Mouse (Mus musculus): ENCODE measurements around the gene Themis2. TPM values are rescaled to one million over a fixed set of nuclear protein-coding genes. Genes with fewer than 3 reads are reported as not detected.

Themis2 gene
- polyA plus RNA-seq, 1 experiment from 2014 or later = 1.4 TPM

- peaks cover 6% of the 10 kb centered on the region; the same call in 1 of the 2 replicates for H3K9me3 ChIP-seq (ENCODE audit: control insufficient read depth, low read length)
- WGBS = 80% methylated on average over 7 of the region's 7 CpGs
- H3K36me3 ChIP-seq (ENCODE audit: control insufficient read depth, insufficient read depth, low read length) = no peaks in the 10 kb centered on the region
- H3K4me3 ChIP-seq (ENCODE audit: low read length) = no peak overlapping the region
- no peak overlapping the region for H3K9ac ChIP-seq (ENCODE audit: low read depth, low read length)
- no peak for ATAC-seq (ENCODE audit: low FRiP score, low TSS enrichment)
- H3K4me2 ChIP-seq (replicated peaks; ENCODE audit: low read depth, low read length) = no peak overlapping the region
- H3K4me1 ChIP-seq (ENCODE audit: control insufficient read depth, insufficient read depth, low read length) = no peaks in the 10 kb centered on the region
- H3K27ac ChIP-seq (ENCODE audit: low read depth, low read length) = no peak overlapping the region
- H3K27me3 ChIP-seq (ENCODE audit: control insufficient read depth, insufficient read depth, low read length) = no peaks in the 10 kb centered on the region
These were observed 20.2 kb upstream of the Themis2 start for GRCm38 (mm10) chr4:132816404-132816803.

GRCm38 (mm10) chr4:132809621-132810020 lies 13.4 kb upstream of the Themis2 start:
- H3K27ac ChIP-seq (ENCODE audit: low read depth, low read length) = no peak overlapping the region
- no peak overlapping the region for H3K4me2 ChIP-seq (replicated peaks; ENCODE audit: low read depth, low read length)
- H3K9ac ChIP-seq (ENCODE audit: low read depth, low read length) = no peak overlapping the region
- H3K4me1 ChIP-seq (ENCODE audit: control insufficient read depth, insufficient read depth, low read length) = no peaks in the 10 kb centered on the region
- H3K27me3 ChIP-seq (ENCODE audit: control insufficient read depth, insufficient read depth, low read length) = no peaks in the 10 kb centered on the region
- 92% methylated on average over 5 of the region's 5 CpGs for WGBS
- no peak for ATAC-seq (ENCODE audit: low FRiP score, low TSS enrichment)
- H3K9me3 ChIP-seq (ENCODE audit: control insufficient read depth, low read length) = peaks cover 10% of the 10 kb centered on the region
- no peaks in the 10 kb centered on the region for H3K36me3 ChIP-seq (ENCODE audit: control insufficient read depth, insufficient read depth, low read length)
- H3K4me3 ChIP-seq (ENCODE audit: low read length) = no peak overlapping the region

GRCm38 (mm10) chr4:132807771-132808641 lies 11.8 kb upstream of the Themis2 start:
- 71% methylated on average over 5 of the region's 5 CpGs for WGBS

GRCm38 (mm10) chr4:132806620-132807191 lies 10.5 kb upstream of the Themis2 start:
- 89% methylated on average over 7 of the region's 7 CpGs for WGBS
- Histone ChIP-seq H3K27me3 (ENCODE audit: control insufficient read depth, insufficient read depth, low read length) (no peaks in the 10 kb centered on the region), H3K9me3 (ENCODE audit: control insufficient read depth, low read length) (peaks cover 10% of the 10 kb centered on the region), H3K4me1 (ENCODE audit: control insufficient read depth, insufficient read depth, low read length) (no peaks in the 10 kb centered on the region), H3K4me2 (replicated peaks; ENCODE audit: low read depth, low read length) (no peak overlapping the region), H3K36me3 (ENCODE audit: control insufficient read depth, insufficient read depth, low read length) (no peaks in the 10 kb centered on the region), H3K4me3 (ENCODE audit: low read length) (no peak overlapping the region), H3K27ac (ENCODE audit: low read depth, low read length) (no peak overlapping the region), H3K9ac (ENCODE audit: low read depth, low read length) (no peak overlapping the region)
- ATAC-seq (ENCODE audit: low FRiP score, low TSS enrichment) = no peak

More at GRCm38 (mm10) chr4:132807771-132808641, 11.8 kb upstream of the Themis2 start:
- H3K27me3 ChIP-seq (ENCODE audit: control insufficient read depth, insufficient read depth, low read length) = no peaks in the 10 kb centered on the region
- H3K9ac ChIP-seq (ENCODE audit: low read depth, low read length) = no peak overlapping the region
- no peaks in the 10 kb centered on the region for H3K4me1 ChIP-seq (ENCODE audit: control insufficient read depth, insufficient read depth, low read length)
- H3K9me3 ChIP-seq (ENCODE audit: control insufficient read depth, low read length) = peaks cover 10% of the 10 kb centered on the region
- H3K4me3 ChIP-seq (ENCODE audit: low read length) = no peak overlapping the region
- ATAC-seq (ENCODE audit: low FRiP score, low TSS enrichment) = no peak
- no peaks in the 10 kb centered on the region for H3K36me3 ChIP-seq (ENCODE audit: control insufficient read depth, insufficient read depth, low read length)
- no peak overlapping the region for H3K4me2 ChIP-seq (replicated peaks; ENCODE audit: low read depth, low read length)
- H3K27ac ChIP-seq (ENCODE audit: low read depth, low read length) = no peak overlapping the region

- ATAC-seq (ENCODE audit: low FRiP score, low TSS enrichment) = no peak
- H3K36me3 ChIP-seq (ENCODE audit: control insufficient read depth, insufficient read depth, low read length) = no peaks in the 10 kb centered on the region
- peaks cover 4% of the 10 kb centered on the region; the same call in 1 of the 2 replicates for H3K9me3 ChIP-seq (ENCODE audit: control insufficient read depth, low read length)
- no peaks in the 10 kb centered on the region for H3K27me3 ChIP-seq (ENCODE audit: control insufficient read depth, insufficient read depth, low read length)
- H3K27ac ChIP-seq (ENCODE audit: low read depth, low read length) = no peak overlapping the region
- WGBS = 84% methylated on average over 12 of the region's 12 CpGs
- no peak overlapping the region for H3K4me3 ChIP-seq (ENCODE audit: low read length)
- no peak overlapping the region for H3K4me2 ChIP-seq (replicated peaks; ENCODE audit: low read depth, low read length)
- no peak overlapping the region for H3K9ac ChIP-seq (ENCODE audit: low read depth, low read length)
- H3K4me1 ChIP-seq (ENCODE audit: control insufficient read depth, insufficient read depth, low read length) = no peaks in the 10 kb centered on the region
These were observed 9.5 kb upstream of the Themis2 start for GRCm38 (mm10) chr4:132805599-132806197.

- Histone ChIP-seq H3K9ac (ENCODE audit: low read depth, low read length) (no peak overlapping the region), H3K4me1 (ENCODE audit: control insufficient read depth, insufficient read depth, low read length) (no peaks in the 10 kb centered on the region), H3K27ac (ENCODE audit: low read depth, low read length) (no peak overlapping the region), H3K9me3 (ENCODE audit: control insufficient read depth, low read length) (no peaks in the 10 kb centered on the region), H3K4me3 (ENCODE audit: low read length) (no peak overlapping the region), H3K4me2 (replicated peaks; ENCODE audit: low read depth, low read length) (no peak overlapping the region), H3K36me3 (ENCODE audit: control insufficient read depth, insufficient read depth, low read length) (no peaks in the 10 kb centered on the region), H3K27me3 (ENCODE audit: control insufficient read depth, insufficient read depth, low read length) (no peaks in the 10 kb centered on the region)
- ATAC-seq (ENCODE audit: low FRiP score, low TSS enrichment) = no peak
- 86% methylated on average over 5 of the region's 5 CpGs for WGBS
These were observed 9.0 kb upstream of the Themis2 start for GRCm38 (mm10) chr4:132805146-132805545.

GRCm38 (mm10) chr4:132804331-132804730 lies 8.1 kb upstream of the Themis2 start:
- ATAC-seq (ENCODE audit: low FRiP score, low TSS enrichment) = no peak
- H3K4me3 ChIP-seq (ENCODE audit: low read length) = no peak overlapping the region
- H3K9me3 ChIP-seq (ENCODE audit: control insufficient read depth, low read length) = no peaks in the 10 kb centered on the region
- no peaks in the 10 kb centered on the region for H3K36me3 ChIP-seq (ENCODE audit: control insufficient read depth, insufficient read depth, low read length)
- 90% methylated on average over 6 of the region's 6 CpGs for WGBS
- H3K4me1 ChIP-seq (ENCODE audit: control insufficient read depth, insufficient read depth, low read length) = no peaks in the 10 kb centered on the region
- no peak overlapping the region for H3K27ac ChIP-seq (ENCODE audit: low read depth, low read length)
- H3K27me3 ChIP-seq (ENCODE audit: control insufficient read depth, insufficient read depth, low read length) = no peaks in the 10 kb centered on the region
- H3K4me2 ChIP-seq (replicated peaks; ENCODE audit: low read depth, low read length) = no peak overlapping the region
- H3K9ac ChIP-seq (ENCODE audit: low read depth, low read length) = no peak overlapping the region

GRCm38 (mm10) chr4:132803876-132804275 lies 7.7 kb upstream of the Themis2 start:
- 96% methylated on average over 7 of the region's 7 CpGs for WGBS
- H3K27me3 ChIP-seq (ENCODE audit: control insufficient read depth, insufficient read depth, low read length) = no peaks in the 10 kb centered on the region
- no peaks in the 10 kb centered on the region for H3K9me3 ChIP-seq (ENCODE audit: control insufficient read depth, low read length)
- H3K9ac ChIP-seq (ENCODE audit: low read depth, low read length) = no peak overlapping the region
- H3K4me2 ChIP-seq (replicated peaks; ENCODE audit: low read depth, low read length) = no peak overlapping the region
- ATAC-seq (ENCODE audit: low FRiP score, low TSS enrichment) = no peak
- H3K36me3 ChIP-seq (ENCODE audit: control insufficient read depth, insufficient read depth, low read length) = no peaks in the 10 kb centered on the region
- H3K27ac ChIP-seq (ENCODE audit: low read depth, low read length) = no peak overlapping the region
- no peaks in the 10 kb centered on the region for H3K4me1 ChIP-seq (ENCODE audit: control insufficient read depth, insufficient read depth, low read length)
- no peak overlapping the region for H3K4me3 ChIP-seq (ENCODE audit: low read length)

- H3K27ac ChIP-seq (ENCODE audit: low read depth, low read length) = no peak overlapping the region
- no peak overlapping the region for H3K4me2 ChIP-seq (replicated peaks; ENCODE audit: low read depth, low read length)
- H3K4me1 ChIP-seq (ENCODE audit: control insufficient read depth, insufficient read depth, low read length) = no peaks in the 10 kb centered on the region
- no peak for ATAC-seq (ENCODE audit: low FRiP score, low TSS enrichment)
- no peaks in the 10 kb centered on the region for H3K36me3 ChIP-seq (ENCODE audit: control insufficient read depth, insufficient read depth, low read length)
- H3K27me3 ChIP-seq (ENCODE audit: control insufficient read depth, insufficient read depth, low read length) = no peaks in the 10 kb centered on the region
- no peaks in the 10 kb centered on the region for H3K9me3 ChIP-seq (ENCODE audit: control insufficient read depth, low read length)
- 87% methylated on average over 5 of the region's 5 CpGs for WGBS
- no peak overlapping the region for H3K4me3 ChIP-seq (ENCODE audit: low read length)
- no peak overlapping the region for H3K9ac ChIP-seq (ENCODE audit: low read depth, low read length)
These were observed 7.0 kb upstream of the Themis2 start for GRCm38 (mm10) chr4:132803212-132803611.
